Mouse (Mus musculus) spleen, adult 2 months (tissue): Measurements from ENCODE around the gene Ctps2. TPM values are rescaled to one million over a fixed set of nuclear protein-coding genes. Genes with fewer than 3 reads are reported as not detected.

Source experiments
- DNase-seq, 2 experiments: peaks; one replicate each; pipeline versions ENCODE4 v3.0.0 to v3.0.0-alpha.2; 2012 to 2021; ENCODE audit warnings: low spot score in 2 of 2, low read depth in 1 of 2
- H3K27ac ChIP-seq: fragments of 200-500 bp; 2 replicates; pipeline ENCODE4 v1.5.1; 2012; ENCODE audit warnings: low read length, inconsistent platforms; ENCODE audit not compliant: insufficient read depth
- H3K27me3 ChIP-seq: fragments of 200-500 bp; 2 replicates; pipeline ENCODE4 v1.6.1; 2012; ENCODE audit warnings: mild to moderate bottlenecking, moderate library complexity, low read length, inconsistent platforms; ENCODE audit not compliant: control insufficient read depth, insufficient read depth
- H3K36me3 ChIP-seq: fragments of 200-500 bp; 2 replicates; pipeline ENCODE4 v1.6.1; 2012; ENCODE audit warnings: mild to moderate bottlenecking, low read length, inconsistent platforms; ENCODE audit not compliant: control insufficient read depth, insufficient read depth
- H3K4me1 ChIP-seq: fragments of 200-500 bp; 2 replicates; pipeline ENCODE4 v1.6.1; 2011; ENCODE audit warnings: inconsistent platforms; ENCODE audit not compliant: control insufficient read depth, insufficient read depth, insufficient read length
- H3K4me3 ChIP-seq: fragments of 200-500 bp; 2 replicates; pipeline ENCODE4 v1.5.1; 2011; ENCODE audit warnings: mild to moderate bottlenecking, inconsistent platforms; ENCODE audit not compliant: insufficient read depth, insufficient read length; ENCODE audit errors: extremely low read depth
- CTCF ChIP-seq: fragments of 200-500 bp; IDR thresholded peaks from 2 replicates; pipeline ENCODE4 v1.5.1; 2011; ENCODE audit warnings: mild to moderate bottlenecking, inconsistent platforms; ENCODE audit not compliant: insufficient read depth, insufficient read length, insufficient replicate concordance; ENCODE audit errors: extremely low read depth
- POLR2A ChIP-seq: fragments of 200-500 bp; IDR thresholded peaks from 2 replicates; pipeline ENCODE4 v1.6.1; 2011; ENCODE audit warnings: low read depth, low read length, inconsistent platforms
- WGBS: fragments of 180-500 bp; shearing (Covaris S2); methylation state at CpG from one replicate; pipeline ENCODE4 v1.1.7; 2018; 5-methylcytosine and 5-hydroxymethylcytosine counted together
- polyA plus RNA-seq: library from polyadenylated mRNA; depleted of rRNA; stranded (reverse); fragments of >200 nt; gene quantifications from 2 replicates; pipeline ENCODE4 v1.2.3, GENCODE M21; 2012; rRNA removed

Ctps2 gene
- polyA plus RNA-seq, 1 experiment = 11.0 TPM

DNA sequence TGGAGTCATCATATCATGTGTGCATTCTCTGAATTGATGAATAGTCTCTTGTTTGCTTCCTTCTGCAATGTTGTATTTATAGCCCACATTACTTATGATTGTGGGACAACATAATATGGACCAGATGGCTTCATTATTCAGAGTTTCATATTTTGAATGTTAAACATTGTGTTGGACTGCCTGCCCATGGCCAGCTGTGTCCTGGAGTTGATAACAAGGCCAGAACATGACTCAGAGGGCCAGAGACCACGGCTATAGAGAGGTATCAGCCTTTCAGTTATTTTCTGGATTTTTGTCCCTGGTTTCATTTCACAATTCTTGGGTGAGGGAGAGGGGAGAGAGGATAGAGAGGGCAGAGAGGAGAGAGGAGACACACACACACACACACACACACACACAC, 162.9 kb downstream of the Ctps2 start:
- 50% methylated on average over 1 of the region's 1 CpGs for WGBS
- DNase-seq = no peak
- no peak for TF ChIP-seq CTCF
- no peak for TF ChIP-seq POLR2A
- H3K4me1 ChIP-seq = no peaks in the 10 kb centered on the region
- no peaks in the 10 kb centered on the region for H3K36me3 ChIP-seq
- H3K27me3 ChIP-seq = no peaks in the 10 kb centered on the region
- no peak overlapping the region for H3K4me3 ChIP-seq
- no peak overlapping the region for H3K27ac ChIP-seq

Other genes with a start within 250 kb of the Ctps2 start
- 25.4 and 26.6 TPM in 2 replicates for gene Rbbp7, start 140.8 kb upstream of the Ctps2 start, polyA plus RNA-seq
- 1.3 and 1.8 TPM in 2 replicates for gene Txlng, start 71.8 kb upstream of the Ctps2 start, polyA plus RNA-seq
- gene Syap1, start 12.8 kb upstream of the Ctps2 start, polyA plus RNA-seq = 3.7 and 5.0 TPM in 2 replicates
- gene S100g, start 63.4 kb downstream of the Ctps2 start, polyA plus RNA-seq = not detected in 2 replicates